Mouse (Mus musculus) mouse trophoblast stem cell (cell line): ENCODE data around the gene Rex2.
"Not testable (repeated sequence)": the region's sequence is repeated elsewhere in the genome, so short reads cannot be mapped to it uniquely, and the experiment has no call there.

Source experiments
- in situ Hi-C, 2 experiments: fragments of 300-500 bp; cut with MseI, MboI; formaldehyde crosslinking; loops; 2 replicates in 1 of 2; 3 replicates in 1 of 2; pipeline ENCODE4 v1.15.1; 2025

Gene Rex2

GRCm38 (mm10) chr4:147021550-147021949 lies at the start of gene Rex2:
Gene Rex2 (plus strand): TSS chr4:147021850.
- in situ Hi-C loops, result not testable (repeated sequence)

GRCm38 (mm10) chr4:146976581-146976980 lies 45.1 kb upstream of the Rex2 start:
- in situ Hi-C loops, result not testable (repeated sequence)

DNA sequence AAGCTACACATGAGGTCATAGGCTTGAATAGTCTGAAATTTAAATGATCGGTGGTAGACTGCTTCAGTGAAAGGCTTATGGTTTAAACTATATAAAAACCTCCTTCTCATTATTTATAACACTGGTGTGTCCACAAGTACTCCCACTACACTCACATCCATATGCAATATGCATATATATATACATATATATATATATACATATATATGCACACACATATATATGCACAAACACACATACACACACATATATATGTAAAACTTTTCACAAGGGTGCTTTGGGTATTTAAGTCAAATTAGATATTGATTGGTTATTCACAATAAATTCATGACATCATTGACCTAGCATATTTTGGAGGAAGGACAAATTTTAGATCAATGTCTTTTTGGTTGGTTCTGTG lies 3.2 kb upstream of the Rex2 start:
- in situ Hi-C loops, result not testable (repeated sequence)

GRCm38 (mm10) chr4:147026374-147026773 lies 4.7 kb downstream of the Rex2 start:
- in situ Hi-C loops, result not testable (repeated sequence)

GRCm38 (mm10) chr4:147031308-147032036 lies 9.8 kb downstream of the Rex2 start:
- in situ Hi-C loops, result not testable (repeated sequence)

DNA sequence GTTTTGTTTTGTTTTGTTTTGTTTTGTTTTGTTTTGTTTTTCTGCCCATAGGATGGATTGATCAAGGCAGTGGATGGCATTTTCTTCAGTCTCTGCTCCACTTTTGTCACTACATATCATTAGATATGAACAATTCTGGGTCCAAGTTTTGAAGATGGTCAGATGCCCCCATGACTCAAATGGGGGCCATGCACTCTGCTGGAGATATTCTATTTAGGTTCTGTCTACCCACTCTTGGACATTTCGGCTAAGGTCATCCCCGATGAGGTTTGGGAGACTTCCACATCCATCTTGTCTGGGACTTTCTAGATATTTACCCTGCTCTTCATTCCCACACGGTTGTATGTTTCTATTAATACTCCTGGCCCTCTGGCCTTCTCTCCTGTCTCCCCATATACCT lies 42.1 kb downstream of the Rex2 start:
- in situ Hi-C loops, result not testable (repeated sequence)

DNA sequence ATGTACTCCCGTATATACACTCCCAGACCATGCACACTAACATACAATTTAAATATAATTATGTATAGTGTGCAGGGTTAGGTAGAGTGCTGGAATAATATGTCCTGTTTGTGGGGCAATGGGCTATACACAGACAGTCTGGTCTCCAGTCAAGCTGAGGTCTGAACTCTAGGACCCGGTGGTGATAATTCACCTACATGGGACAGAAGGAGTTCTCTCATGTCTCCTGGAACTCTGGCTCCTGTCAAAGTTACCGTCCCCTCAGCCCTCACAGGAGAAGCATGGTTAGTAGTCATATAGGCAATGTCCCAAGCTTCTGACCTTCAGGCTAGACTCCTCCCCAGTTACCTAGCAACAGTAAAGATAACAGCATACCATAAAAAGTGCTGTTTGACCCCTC lies 44.2 kb downstream of the Rex2 start:
- in situ Hi-C loops, result not testable (repeated sequence)

- in situ Hi-C loops, result not testable (repeated sequence)
Measured at GRCm38 (mm10) chr4:147066380-147066779, 44.7 kb downstream of the Rex2 start.

- in situ Hi-C loops, result loop anchor here in 1 of 2 experiments (25.0 kb wide), 1 partner anchor 1533 kb away; no protein-coding TSS in a partner anchor
Measured at GRCm38 (mm10) chr4:147095641-147096040, 74.0 kb downstream of the Rex2 start.

DNA sequence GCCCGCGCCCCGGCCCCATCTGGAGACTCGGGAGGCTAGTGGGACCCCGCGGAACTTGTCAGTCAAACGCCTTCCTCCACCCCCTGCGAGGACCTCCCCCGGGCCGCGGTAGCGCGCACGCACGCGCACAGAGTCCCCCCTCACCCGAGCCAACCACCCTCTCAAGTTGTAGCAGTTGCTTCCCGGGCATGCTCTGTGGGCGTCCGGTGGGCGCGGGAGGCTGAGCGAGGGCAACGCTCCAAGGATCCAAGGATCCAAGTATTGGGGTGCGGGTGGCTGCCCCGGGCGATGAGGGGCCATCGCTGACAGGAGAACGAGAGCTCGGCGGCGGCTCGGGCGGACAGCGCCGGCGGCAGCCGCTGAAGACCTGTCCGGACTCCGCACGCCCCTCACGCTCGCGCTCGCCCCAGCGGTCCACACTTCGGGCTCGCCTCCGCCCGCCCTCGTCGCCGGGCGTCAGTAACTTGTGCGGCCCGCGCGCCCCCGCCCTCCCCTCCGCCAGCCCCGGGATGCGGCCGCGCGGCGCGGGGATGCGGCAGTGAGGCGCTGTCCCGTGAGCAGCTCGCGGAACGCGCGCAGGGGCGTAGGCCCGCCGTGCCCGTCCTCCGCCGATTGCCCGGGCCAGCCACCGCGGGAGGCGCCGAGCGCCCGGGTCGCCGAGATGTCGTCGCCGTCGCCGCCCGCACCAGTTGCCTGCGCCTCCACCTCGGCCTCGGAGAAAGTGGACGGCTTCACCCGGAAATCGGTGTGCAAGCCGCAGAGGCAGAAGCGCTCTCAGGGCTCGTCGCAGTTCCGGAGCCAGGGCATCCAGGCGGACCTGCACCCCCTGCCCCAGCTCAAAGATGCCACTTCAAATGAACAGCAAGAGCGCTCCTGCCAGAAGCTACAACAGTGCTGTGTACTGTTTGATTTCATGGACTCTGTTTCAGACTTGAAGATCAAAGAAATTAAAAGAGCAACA lies 80.3 kb downstream of the Rex2 start:
- in situ Hi-C loops, result not testable (repeated sequence)

DNA sequence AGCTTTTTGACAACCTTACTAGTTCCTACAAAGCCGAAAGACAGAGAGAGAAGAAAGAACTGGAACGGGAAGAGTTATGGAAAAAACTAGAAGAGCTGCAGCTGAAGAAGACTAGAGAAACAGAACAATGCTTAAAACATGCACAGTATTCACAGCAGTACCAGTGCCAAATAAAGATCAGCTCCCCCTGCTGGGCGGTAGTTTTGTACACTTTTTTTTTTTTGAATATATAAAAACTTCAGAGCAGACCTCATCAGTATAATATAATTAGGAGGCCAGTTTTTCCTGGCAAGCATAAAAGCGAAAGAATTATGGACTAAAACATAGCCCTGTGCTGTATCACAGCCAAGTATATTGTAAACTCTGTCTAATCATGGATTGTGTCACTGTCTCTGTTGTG lies 82.2 kb downstream of the Rex2 start:
- in situ Hi-C loops, result not testable (repeated sequence)
